Mouse (Mus musculus) forebrain, postnatal 0 days (tissue): ENCODE measurements around the gene Grid2. TPM values are rescaled to one million over a fixed set of nuclear protein-coding genes. Genes with fewer than 3 reads are reported as not detected.
"Not testable (repeated sequence)": the region's sequence is repeated elsewhere in the genome, so short reads cannot be mapped to it uniquely, and the experiment has no call there.

Experiments
- ATAC-seq: fragments of 200-750 bp; cut with Nextera tagmentation; 2 replicates; pipeline ENCODE4 v1.8.0; 2017; ENCODE audit warnings: mild to moderate bottlenecking, moderate library complexity
- DNase-seq: peaks from one replicate; pipeline ENCODE4 v3.0.0-alpha.2; 2015
- H3K27ac ChIP-seq: fragments of 300-500 bp; sonication (generic); 2 replicates; pipeline ENCODE4 v1.5.1; 2014; ENCODE audit warnings: low read depth, mild to moderate bottlenecking, antibody characterized with exemption, low read length, moderate library complexity, mixed read lengths
- H3K27me3 ChIP-seq: fragments of 300-500 bp; sonication (generic); 2 replicates; pipeline ENCODE4 v1.6.1; 2014; ENCODE audit warnings: mild to moderate bottlenecking, low read length, mixed read lengths; ENCODE audit not compliant: insufficient read depth
- H3K36me3 ChIP-seq: fragments of 300-500 bp; sonication (generic); 2 replicates; pipeline ENCODE4 v1.6.1; 2014; ENCODE audit warnings: mild to moderate bottlenecking, moderate library complexity; ENCODE audit not compliant: insufficient read depth
- H3K4me1 ChIP-seq: fragments of 300-500 bp; sonication (generic); 2 replicates; pipeline ENCODE4 v1.6.1; 2014; ENCODE audit warnings: antibody characterized with exemption; ENCODE audit not compliant: insufficient read depth
- H3K4me2 ChIP-seq: fragments of 300-500 bp; sonication (generic); 2 replicates; pipeline ENCODE4 v1.6.1; 2014; ENCODE audit warnings: low read depth, mild to moderate bottlenecking, moderate library complexity
- H3K4me3 ChIP-seq: fragments of 300-500 bp; sonication (generic); 2 replicates; pipeline ENCODE4 v1.5.1; 2014; ENCODE audit warnings: low read depth, low read length, mixed read lengths
- H3K9ac ChIP-seq: fragments of 300-500 bp; sonication (generic); 2 replicates; pipeline ENCODE4 v1.6.1; 2014; ENCODE audit warnings: mild to moderate bottlenecking
- H3K9me3 ChIP-seq: fragments of 300-500 bp; sonication (generic); 2 replicates; pipeline ENCODE4 v1.6.1; 2016; ENCODE audit warnings: low read length
- CTCF ChIP-seq: sonication (generic); IDR thresholded peaks from 2 replicates; pipeline ENCODE4 v1.5.1; 2016; ENCODE audit warnings: antibody characterized with exemption, control low read depth, low read depth
- WGBS: fragments of 180-500 bp; shearing (Covaris S2); extraction: QIAGEN DNeasy Blood & Tissue Kit; methylation state at CpG from one replicate; pipeline ENCODE4 v1.1.7; 2014; 5-methylcytosine and 5-hydroxymethylcytosine counted together
- polyA plus RNA-seq: library from polyadenylated mRNA; unstranded; fragments of >200 nt; fragmentation: Nextera tagmentation; extraction: Ambion mirVana; gene quantifications from 2 replicates; pipeline ENCODE4 v1.2.1, GENCODE M21; 2015
- total RNA-seq: library from RNA; depleted of rRNA; stranded (reverse); fragments of >200 nt; gene quantifications from 2 replicates; pipeline ENCODE4 v1.2.3, GENCODE M21; 2014

Grid2 gene
- total and polyA plus RNA-seq, 2 experiments from 2014 or later = 6.2 to 28.9 TPM

GRCm38 (mm10) chr6:63448175-63448574 lies 192.5 kb downstream of the Grid2 start:
- no peaks in the 10 kb centered on the region for H3K9me3 ChIP-seq
- WGBS = 74% methylated on average over 2 of the region's 2 CpGs
- no peaks in the 10 kb centered on the region for H3K36me3 ChIP-seq
- no peaks in the 10 kb centered on the region for H3K4me1 ChIP-seq
- no peak for TF ChIP-seq CTCF
- H3K27me3 ChIP-seq = no peaks in the 10 kb centered on the region
- no peak overlapping the region for H3K4me2 ChIP-seq
- ATAC-seq (no peak), DNase-seq (no peak)
- no peak overlapping the region for H3K4me3 ChIP-seq
- no peak overlapping the region for H3K27ac ChIP-seq
- no peak overlapping the region for H3K9ac ChIP-seq

- 74% methylated on average over 1 of the region's 1 CpGs for WGBS
Measured at GRCm38 (mm10) chr6:63482141-63482540, 226.5 kb downstream of the Grid2 start.

GRCm38 (mm10) chr6:63515016-63515415 lies 259.3 kb downstream of the Grid2 start:
- Histone ChIP-seq H3K4me3 (no peak overlapping the region), H3K9ac (no peak overlapping the region), H3K4me2 (no peak overlapping the region), H3K4me1 (no peaks in the 10 kb centered on the region), H3K27me3 (no peaks in the 10 kb centered on the region), H3K36me3 (no peaks in the 10 kb centered on the region), H3K27ac (no peak overlapping the region), H3K9me3 (no peaks in the 10 kb centered on the region)
- ATAC-seq (no peak), DNase-seq (no peak)
- TF ChIP-seq CTCF = no peak
- 89% methylated on average over 1 of the region's 1 CpGs for WGBS

More at GRCm38 (mm10) chr6:63482141-63482540, 226.5 kb downstream of the Grid2 start:
- TF ChIP-seq CTCF = no peak
- no peaks in the 10 kb centered on the region for H3K4me1 ChIP-seq
- H3K4me3 ChIP-seq = no peak overlapping the region
- H3K27me3 ChIP-seq = no peaks in the 10 kb centered on the region
- peak; percentile 20 for DNase-seq
- H3K9me3 ChIP-seq = no peaks in the 10 kb centered on the region
- no peaks in the 10 kb centered on the region for H3K36me3 ChIP-seq
- no peak overlapping the region for H3K4me2 ChIP-seq
- ATAC-seq = no peak
- H3K9ac ChIP-seq = no peak overlapping the region
- no peak overlapping the region for H3K27ac ChIP-seq

GRCm38 (mm10) chr6:63515957-63516356 lies 260.3 kb downstream of the Grid2 start:
- Histone ChIP-seq H3K27me3 (no peaks in the 10 kb centered on the region), H3K9me3 (no peaks in the 10 kb centered on the region), H3K4me3 (no peak overlapping the region), H3K4me2 (no peak overlapping the region), H3K36me3 (no peaks in the 10 kb centered on the region), H3K4me1 (no peaks in the 10 kb centered on the region), H3K9ac (no peak overlapping the region), H3K27ac (no peak overlapping the region)
- no peak for TF ChIP-seq CTCF
- no peak for DNase-seq
- 82% methylated on average over 6 of the region's 6 CpGs for WGBS
- no peak for ATAC-seq

GRCm38 (mm10) chr6:63531751-63532150 lies 276.1 kb downstream of the Grid2 start:
- no peaks in the 10 kb centered on the region for H3K4me1 ChIP-seq
- ATAC-seq (no peak), DNase-seq (no peak)
- H3K27me3 ChIP-seq = no peaks in the 10 kb centered on the region
- WGBS = 62% methylated on average over 2 of the region's 2 CpGs
- no peak overlapping the region for H3K27ac ChIP-seq
- TF ChIP-seq CTCF = no peak
- no peaks in the 10 kb centered on the region for H3K9me3 ChIP-seq
- no peaks in the 10 kb centered on the region for H3K36me3 ChIP-seq
- no peak overlapping the region for H3K9ac ChIP-seq
- no peak overlapping the region for H3K4me2 ChIP-seq
- H3K4me3 ChIP-seq = no peak overlapping the region

GRCm38 (mm10) chr6:63532901-63533300 lies 277.2 kb downstream of the Grid2 start:
- H3K9ac ChIP-seq = no peak overlapping the region
- H3K4me3 ChIP-seq = no peak overlapping the region
- H3K4me2 ChIP-seq = no peak overlapping the region
- H3K27ac ChIP-seq = no peak overlapping the region
- H3K27me3 ChIP-seq = no peaks in the 10 kb centered on the region
- no peaks in the 10 kb centered on the region for H3K4me1 ChIP-seq
- no peak for ATAC-seq
- TF ChIP-seq CTCF = no peak
- no peak for DNase-seq
- H3K36me3 ChIP-seq = no peaks in the 10 kb centered on the region
- H3K9me3 ChIP-seq = no peaks in the 10 kb centered on the region

- no peak overlapping the region for H3K9ac ChIP-seq
- no peaks in the 10 kb centered on the region for H3K27me3 ChIP-seq
- TF ChIP-seq CTCF = no peak
- H3K9me3 ChIP-seq = no peaks in the 10 kb centered on the region
- no peak overlapping the region for H3K4me3 ChIP-seq
- DNase-seq (no peak), ATAC-seq (no peak)
- H3K27ac ChIP-seq = no peak overlapping the region
- no peaks in the 10 kb centered on the region for H3K4me1 ChIP-seq
- WGBS = 73% methylated on average over 4 of the region's 4 CpGs
- H3K4me2 ChIP-seq = no peak overlapping the region
- no peaks in the 10 kb centered on the region for H3K36me3 ChIP-seq
Measured at GRCm38 (mm10) chr6:63547741-63548140, 292.1 kb downstream of the Grid2 start.

- DNase-seq, H3K27ac ChIP-seq, H3K9ac ChIP-seq, H3K9me3 ChIP-seq, H3K4me2 ChIP-seq, H3K4me3 ChIP-seq, H3K36me3 ChIP-seq, H3K27me3 ChIP-seq, H3K4me1 ChIP-seq, ATAC-seq: not testable (repeated sequence)
- WGBS = 92% methylated on average over 1 of the region's 1 CpGs
Measured at GRCm38 (mm10) chr6:63568741-63569140, 313.1 kb downstream of the Grid2 start.
